Mouse (Mus musculus) retina, embryonic 14.5 days (tissue): ENCODE measurements at regions not wholly inside any gene's neighbourhood (a gene's known extent, or its start where the extent isn't known, plus 50 kb on each side); places are given as distances from the start of the nearest gene placed in this dataset.

Experiments
- DNase-seq: peaks from one replicate; pipeline ENCODE4 v3.0.0-alpha.2; 2015; ENCODE audit warnings: low spot score

- peak; percentile 2 for DNase-seq
Measured at GRCm38 (mm10) chrX:57869648-57870047, 152.9 kb upstream of the Zic3 start.

GRCm38 (mm10) chrX:57916705-57917104 is 105.8 kb upstream of the Zic3 start:
- peak; percentile 22 for DNase-seq

- peak; percentile 30 for DNase-seq
Measured at GRCm38 (mm10) chrX:57917441-57918145, 104.9 kb upstream of the Zic3 start.

GRCm38 (mm10) chrX:57918181-57919115 is 104.1 kb upstream of the Zic3 start:
- DNase-seq, result peak; percentile 78

- peak; percentile 18 for DNase-seq
Measured at GRCm38 (mm10) chrX:57919886-57920285, 102.6 kb upstream of the Zic3 start.

GRCm38 (mm10) chrX:57920376-57920775 is 102.1 kb upstream of the Zic3 start:
- peak; percentile 27 for DNase-seq

- DNase-seq, result peak; percentile 67
Measured at GRCm38 (mm10) chrX:57921294-57921693, 101.2 kb upstream of the Zic3 start.

- no peak for DNase-seq
Measured at GRCm38 (mm10) chrX:57921821-57922449, 100.6 kb upstream of the Zic3 start.

GRCm38 (mm10) chrX:57923836-57924235 is 98.7 kb upstream of the Zic3 start:
- DNase-seq, result peak; percentile 52

- DNase-seq, result no peak
Measured at GRCm38 (mm10) chrX:57935621-57936020, 86.9 kb upstream of the Zic3 start.

- DNase-seq, result peak; percentile 24
Measured at GRCm38 (mm10) chrX:57938248-57938836, 84.2 kb upstream of the Zic3 start.

- no peak for DNase-seq
Measured at GRCm38 (mm10) chrX:57950896-57951295, 71.6 kb upstream of the Zic3 start.

GRCm38 (mm10) chrX:57951301-57951700 is 71.2 kb upstream of the Zic3 start:
- DNase-seq, result no peak

- DNase-seq, result no peak
Measured at GRCm38 (mm10) chrX:57954594-57955185, 67.8 kb upstream of the Zic3 start.
